Mouse (Mus musculus): ENCODE measurements at regions not wholly inside any gene's neighbourhood (a gene's known extent, or its start where the extent isn't known, plus 50 kb on each side); places are given as distances from the start of the nearest gene placed in this dataset.

GRCm38 (mm10) chr10:83850881-83851280, 128.2 kb downstream of the 1500009L16Rik start:
- Histone ChIP-seq H3K79me2 (ENCODE audit: control insufficient read depth, insufficient read depth) (no peaks in the 10 kb centered on the region), H3K4me3 (ENCODE audit: insufficient read depth, poor library complexity, severe bottlenecking) (no peak overlapping the region), H3ac (ENCODE audit: control insufficient read depth, insufficient read length, low read depth) (no peak overlapping the region), H3K36me3 (ENCODE audit: control insufficient read depth, insufficient read depth) (no peaks in the 10 kb centered on the region), H3K27me3 (ENCODE audit: control insufficient read depth, insufficient read depth, insufficient read length) (peaks cover 8% of the 10 kb centered on the region), H3K79me3 (ENCODE audit: low read depth) (no peaks in the 10 kb centered on the region)
- TF ChIP-seq FOSL1 (IDR thresholded peaks at IDR 0.05; ENCODE audit: insufficient read depth, low read length, poor library complexity, severe bottlenecking) (no peak), CEBPB (IDR thresholded peaks at IDR 0.05; ENCODE audit: low read depth) (no peak), MAX (IDR thresholded peaks at IDR 0.05) (no peak), CTCF (IDR thresholded peaks at IDR 0.05; ENCODE audit: control insufficient read depth, insufficient read depth, insufficient read length) (no peak), MYOD1 (IDR thresholded peaks at IDR 0.05; ENCODE audit: control insufficient read depth, insufficient read length, low read depth) (no peak), MYOG (IDR thresholded peaks at IDR 0.05; ENCODE audit: control insufficient read depth, extremely low read depth, insufficient read length) (no peak), USF1 (IDR thresholded peaks at IDR 0.05; ENCODE audit: low read depth) (no peak)

- Histone ChIP-seq H3K4me3 (ENCODE audit: insufficient read depth, poor library complexity, severe bottlenecking) (no peak overlapping the region), H3K27me3 (ENCODE audit: control insufficient read depth, insufficient read depth, insufficient read length) (peaks cover 3% of the 10 kb centered on the region), H3K36me3 (ENCODE audit: control insufficient read depth, insufficient read depth) (no peaks in the 10 kb centered on the region), H3K79me2 (ENCODE audit: control insufficient read depth, insufficient read depth) (no peaks in the 10 kb centered on the region), H3ac (ENCODE audit: control insufficient read depth, insufficient read length, low read depth) (no peak overlapping the region), H3K79me3 (ENCODE audit: low read depth) (no peaks in the 10 kb centered on the region)
- TF ChIP-seq MYOG (IDR thresholded peaks at IDR 0.05; ENCODE audit: control insufficient read depth, extremely low read depth, insufficient read length) (no peak), MAX (IDR thresholded peaks at IDR 0.05) (no peak), USF1 (IDR thresholded peaks at IDR 0.05; ENCODE audit: low read depth) (no peak), MYOD1 (IDR thresholded peaks at IDR 0.05; ENCODE audit: control insufficient read depth, insufficient read length, low read depth) (no peak), CTCF (IDR thresholded peaks at IDR 0.05; ENCODE audit: control insufficient read depth, insufficient read depth, insufficient read length) (no peak)
Measured at GRCm38 (mm10) chr10:83852194-83852593, 129.5 kb downstream of the 1500009L16Rik start.

- no peak overlapping the region for H3ac ChIP-seq (ENCODE audit: control insufficient read depth, insufficient read length, low read depth)
- H3K79me2 ChIP-seq (ENCODE audit: control insufficient read depth, insufficient read depth) = no peaks in the 10 kb centered on the region
- H3K79me3 ChIP-seq (ENCODE audit: low read depth) = no peaks in the 10 kb centered on the region
- TF ChIP-seq FOSL1 (IDR thresholded peaks at IDR 0.05; ENCODE audit: insufficient read depth, low read length, poor library complexity, severe bottlenecking) (no peak), CTCF (IDR thresholded peaks at IDR 0.05; ENCODE audit: control insufficient read depth, insufficient read depth, insufficient read length) (no peak), MYOD1 (IDR thresholded peaks at IDR 0.05; ENCODE audit: control insufficient read depth, insufficient read length, low read depth) (no peak), MYOG (IDR thresholded peaks at IDR 0.05; ENCODE audit: control insufficient read depth, extremely low read depth, insufficient read length) (no peak), CEBPB (IDR thresholded peaks at IDR 0.05; ENCODE audit: low read depth) (no peak), USF1 (IDR thresholded peaks at IDR 0.05; ENCODE audit: low read depth) (no peak), MAX (IDR thresholded peaks at IDR 0.05) (no peak)
- H3K4me3 ChIP-seq (ENCODE audit: insufficient read depth, poor library complexity, severe bottlenecking) = no peak overlapping the region
- no peaks in the 10 kb centered on the region for H3K36me3 ChIP-seq (ENCODE audit: control insufficient read depth, insufficient read depth)
- H3K27me3 ChIP-seq (ENCODE audit: control insufficient read depth, insufficient read depth, insufficient read length) = peaks cover 3% of the 10 kb centered on the region
Measured at GRCm38 (mm10) chr10:83852806-83853205, 130.1 kb downstream of the 1500009L16Rik start.

- H3K79me3 ChIP-seq (ENCODE audit: low read depth) = no peaks in the 10 kb centered on the region
- TF ChIP-seq USF1 (IDR thresholded peaks at IDR 0.05; ENCODE audit: low read depth) (no peak), MYOD1 (IDR thresholded peaks at IDR 0.05; ENCODE audit: control insufficient read depth, insufficient read length, low read depth) (no peak), MAX (IDR thresholded peaks at IDR 0.05) (no peak)
- H3K27me3 ChIP-seq (ENCODE audit: control insufficient read depth, insufficient read depth, insufficient read length) = no peaks in the 10 kb centered on the region
- no peaks in the 10 kb centered on the region for H3K36me3 ChIP-seq (ENCODE audit: control insufficient read depth, insufficient read depth)
- H3K79me2 ChIP-seq (ENCODE audit: control insufficient read depth, insufficient read depth) = no peaks in the 10 kb centered on the region
- no peak overlapping the region for H3ac ChIP-seq (ENCODE audit: control insufficient read depth, insufficient read length, low read depth)
- no peak overlapping the region for H3K4me3 ChIP-seq (ENCODE audit: insufficient read depth, poor library complexity, severe bottlenecking)
Measured at GRCm38 (mm10) chr10:83857794-83858442, 135.3 kb downstream of the 1500009L16Rik start.

- TF ChIP-seq CEBPB (IDR thresholded peaks at IDR 0.05; ENCODE audit: low read depth) (no peak), USF1 (IDR thresholded peaks at IDR 0.05; ENCODE audit: low read depth) (no peak), MYOD1 (IDR thresholded peaks at IDR 0.05; ENCODE audit: control insufficient read depth, insufficient read length, low read depth) (no peak), MAX (IDR thresholded peaks at IDR 0.05) (no peak), CTCF (IDR thresholded peaks at IDR 0.05; ENCODE audit: control insufficient read depth, insufficient read depth, insufficient read length) (no peak)
- no peak overlapping the region for H3ac ChIP-seq (ENCODE audit: control insufficient read depth, insufficient read length, low read depth)
- H3K4me3 ChIP-seq (ENCODE audit: insufficient read depth, poor library complexity, severe bottlenecking) = no peak overlapping the region
- no peaks in the 10 kb centered on the region for H3K36me3 ChIP-seq (ENCODE audit: control insufficient read depth, insufficient read depth)
- H3K27me3 ChIP-seq (ENCODE audit: control insufficient read depth, insufficient read depth, insufficient read length) = no peaks in the 10 kb centered on the region
- H3K79me3 ChIP-seq (ENCODE audit: low read depth) = no peaks in the 10 kb centered on the region
- H3K79me2 ChIP-seq (ENCODE audit: control insufficient read depth, insufficient read depth) = no peaks in the 10 kb centered on the region
Measured at GRCm38 (mm10) chr10:83858689-83859088, 136.0 kb downstream of the 1500009L16Rik start.

- no peak overlapping the region for H3ac ChIP-seq (ENCODE audit: control insufficient read depth, insufficient read length, low read depth)
- no peaks in the 10 kb centered on the region for H3K79me2 ChIP-seq (ENCODE audit: control insufficient read depth, insufficient read depth)
- no peaks in the 10 kb centered on the region for H3K36me3 ChIP-seq (ENCODE audit: control insufficient read depth, insufficient read depth)
- H3K27me3 ChIP-seq (ENCODE audit: control insufficient read depth, insufficient read depth, insufficient read length) = no peaks in the 10 kb centered on the region
- no peaks in the 10 kb centered on the region for H3K79me3 ChIP-seq (ENCODE audit: low read depth)
- H3K4me3 ChIP-seq (ENCODE audit: insufficient read depth, poor library complexity, severe bottlenecking) = no peak overlapping the region
- TF ChIP-seq CTCF (IDR thresholded peaks at IDR 0.05; ENCODE audit: control insufficient read depth, insufficient read depth, insufficient read length) = no peak
- TF ChIP-seq MYOD1 (IDR thresholded peaks at IDR 0.05; ENCODE audit: control insufficient read depth, insufficient read length, low read depth) = no peak
- TF ChIP-seq USF1 (IDR thresholded peaks at IDR 0.05; ENCODE audit: low read depth) = no peak
- TF ChIP-seq MYOG (IDR thresholded peaks at IDR 0.05; ENCODE audit: control insufficient read depth, extremely low read depth, insufficient read length) = no peak
- no peak for TF ChIP-seq CEBPB (IDR thresholded peaks at IDR 0.05; ENCODE audit: low read depth)
- TF ChIP-seq MAX (IDR thresholded peaks at IDR 0.05) = no peak
- no peak for TF ChIP-seq FOSL1 (IDR thresholded peaks at IDR 0.05; ENCODE audit: insufficient read depth, low read length, poor library complexity, severe bottlenecking)
Measured at GRCm38 (mm10) chr10:83859633-83860032, 137.0 kb downstream of the 1500009L16Rik start.
